Mouse (Mus musculus) kidney, embryonic 15.5 days (tissue): ENCODE data around the gene Gsdmc4. TPM values are rescaled to one million over a fixed set of nuclear protein-coding genes. Genes with fewer than 3 reads are reported as not detected.
A peak's percentile ranks its signal among the peaks of the same experiment; 100 is the strongest.
"Not testable (repeated sequence)": the region's sequence is repeated elsewhere in the genome, so short reads cannot be mapped to it uniquely, and the experiment has no call there.

Source experiments
- ATAC-seq: fragments of 200-750 bp; cut with Nextera tagmentation; replicated peaks from 2 replicates; pipeline ENCODE4 v1.8.0; 2017; ENCODE audit warnings: moderate TSS enrichment; ENCODE audit not compliant: low FRiP score
- H3K27ac ChIP-seq: fragments of 300-500 bp; sonication (generic); 2 replicates; pipeline ENCODE4 v1.5.1; 2015; ENCODE audit warnings: mild to moderate bottlenecking, inconsistent platforms
- H3K27me3 ChIP-seq: fragments of 300-500 bp; sonication (generic); 2 replicates; pipeline ENCODE4 v1.6.1; 2015; ENCODE audit warnings: inconsistent platforms
- H3K36me3 ChIP-seq: fragments of 300-500 bp; sonication (generic); 2 replicates; pipeline ENCODE4 v1.6.1; 2015; ENCODE audit warnings: inconsistent platforms
- H3K4me1 ChIP-seq: fragments of 300-500 bp; sonication (generic); 2 replicates; pipeline ENCODE4 v1.6.1; 2015; ENCODE audit warnings: inconsistent platforms
- H3K4me2 ChIP-seq: fragments of 300-500 bp; sonication (generic); 2 replicates; pipeline ENCODE4 v1.6.1; 2015; ENCODE audit warnings: moderate library complexity, mild to moderate bottlenecking, inconsistent platforms
- H3K4me3 ChIP-seq: fragments of 300-500 bp; sonication (generic); replicated peaks from 2 replicates; pipeline ENCODE4 v1.5.1; 2015; ENCODE audit warnings: mild to moderate bottlenecking, inconsistent platforms
- H3K9ac ChIP-seq: fragments of 300-500 bp; sonication (generic); 2 replicates; pipeline ENCODE4 v1.6.1; 2015; ENCODE audit warnings: mild to moderate bottlenecking, inconsistent platforms
- H3K9me3 ChIP-seq: fragments of 300-500 bp; sonication (generic); replicated peaks from 2 replicates; pipeline ENCODE4 v1.6.1; 2016; ENCODE audit warnings: inconsistent platforms
- WGBS: fragments of 180-500 bp; shearing (Covaris S2); methylation state at CpG from one replicate; pipeline ENCODE4 v1.1.7; 2015; ENCODE audit warnings: mixed read lengths; 5-methylcytosine and 5-hydroxymethylcytosine counted together
- polyA plus RNA-seq: library from polyadenylated mRNA; unstranded; fragments of >200 nt; fragmentation: Nextera tagmentation; extraction: Ambion mirVana; gene quantifications from 2 replicates; pipeline ENCODE4 v1.2.1, GENCODE M21; 2015

Gene Gsdmc4
- polyA plus RNA-seq = 0.09 and 0.58 TPM in 2 replicates

GRCm38 (mm10) chr15:63912197-63912596 lies at the start of gene Gsdmc4:
Gsdmc4 (minus strand) TSS chr15:63912297.
- WGBS = 94% methylated on average over 2 of the region's 2 CpGs
- H3K27me3 ChIP-seq, ATAC-seq, H3K9me3 ChIP-seq, H3K36me3 ChIP-seq, H3K4me2 ChIP-seq, H3K4me1 ChIP-seq, H3K9ac ChIP-seq, H3K4me3 ChIP-seq, H3K27ac ChIP-seq: not testable (repeated sequence)

- Histone ChIP-seq H3K4me3 (no peak overlapping the region), H3K9me3 (no peaks in the 10 kb centered on the region), H3K27ac (no peak overlapping the region), H3K36me3 (no peaks in the 10 kb centered on the region), H3K4me1 (no peaks in the 10 kb centered on the region), H3K4me2 (no peak overlapping the region), H3K27me3 (no peaks in the 10 kb centered on the region), H3K9ac (no peak overlapping the region)
- ATAC-seq = no peak
- WGBS = 95% methylated on average over 2 of the region's 2 CpGs
These were observed 48.4 kb upstream of the Gsdmc4 start for GRCm38 (mm10) chr15:63960542-63960941.

GRCm38 (mm10) chr15:63957553-63957952 lies 45.5 kb upstream of the Gsdmc4 start:
- H3K9me3 ChIP-seq = no peaks in the 10 kb centered on the region
- no peak overlapping the region for H3K27ac ChIP-seq
- no peak for ATAC-seq
- H3K27me3 ChIP-seq = no peaks in the 10 kb centered on the region
- H3K4me2 ChIP-seq = no peak overlapping the region
- no peaks in the 10 kb centered on the region for H3K4me1 ChIP-seq
- no peak overlapping the region for H3K9ac ChIP-seq
- no peaks in the 10 kb centered on the region for H3K36me3 ChIP-seq
- H3K4me3 ChIP-seq = no peak overlapping the region

GRCm38 (mm10) chr15:63953256-63953655 lies 41.2 kb upstream of the Gsdmc4 start:
- no peak overlapping the region for H3K27ac ChIP-seq
- no peak for ATAC-seq
- WGBS = 77% methylated on average over 4 of the region's 4 CpGs
- no peak overlapping the region for H3K9ac ChIP-seq
- H3K27me3 ChIP-seq = no peaks in the 10 kb centered on the region
- H3K9me3 ChIP-seq = no peaks in the 10 kb centered on the region
- H3K4me1 ChIP-seq = no peaks in the 10 kb centered on the region
- H3K36me3 ChIP-seq = peaks cover 5% of the 10 kb centered on the region
- no peak overlapping the region for H3K4me2 ChIP-seq
- H3K4me3 ChIP-seq = no peak overlapping the region

- no peak overlapping the region for H3K9ac ChIP-seq
- H3K27me3 ChIP-seq = no peaks in the 10 kb centered on the region
- no peaks in the 10 kb centered on the region for H3K4me1 ChIP-seq
- 76% methylated on average over 1 of the region's 1 CpGs for WGBS
- H3K4me2 ChIP-seq = no peak overlapping the region
- H3K4me3 ChIP-seq = no peak overlapping the region
- H3K36me3 ChIP-seq = peaks cover 45% of the 10 kb centered on the region
- H3K9me3 ChIP-seq = no peaks in the 10 kb centered on the region
- no peak for ATAC-seq
- H3K27ac ChIP-seq = no peak overlapping the region
These were observed 29.1 kb upstream of the Gsdmc4 start for GRCm38 (mm10) chr15:63941221-63941620.

- no peak overlapping the region for H3K4me3 ChIP-seq
- 91% methylated on average over 1 of the region's 1 CpGs for WGBS
These were observed 20.6 kb upstream of the Gsdmc4 start for GRCm38 (mm10) chr15:63932656-63933055.

GRCm38 (mm10) chr15:63931404-63931803 lies 19.3 kb upstream of the Gsdmc4 start:
- ATAC-seq = no peak
- Histone ChIP-seq H3K4me2 (no peak overlapping the region), H3K9ac (no peak overlapping the region), H3K27me3 (no peaks in the 10 kb centered on the region), H3K4me1 (no peaks in the 10 kb centered on the region), H3K4me3 (no peak overlapping the region), H3K27ac (no peak overlapping the region), H3K9me3 (no peaks in the 10 kb centered on the region), H3K36me3 (peaks cover 50% of the 10 kb centered on the region)
- WGBS = 90% methylated on average over 1 of the region's 1 CpGs

More at GRCm38 (mm10) chr15:63932656-63933055, 20.6 kb upstream of the Gsdmc4 start:
- Histone ChIP-seq H3K27ac (no peak overlapping the region), H3K9ac (no peak overlapping the region), H3K27me3 (no peaks in the 10 kb centered on the region), H3K9me3 (no peaks in the 10 kb centered on the region), H3K4me2 (no peak overlapping the region), H3K36me3 (peaks cover 57% of the 10 kb centered on the region), H3K4me1 (no peaks in the 10 kb centered on the region)
- ATAC-seq = no peak

GRCm38 (mm10) chr15:63930107-63931041 lies 18.3 kb upstream of the Gsdmc4 start:
- Histone ChIP-seq H3K27me3 (no peaks in the 10 kb centered on the region), H3K36me3 (peaks cover 44% of the 10 kb centered on the region), H3K4me3 (no peak overlapping the region), H3K4me2 (no peak overlapping the region), H3K9ac (no peak overlapping the region), H3K4me1 (no peaks in the 10 kb centered on the region), H3K9me3 (no peaks in the 10 kb centered on the region), H3K27ac (no peak overlapping the region)
- ATAC-seq = peak; percentile 74
- WGBS = 61% methylated on average over 18 of the region's 18 CpGs

- ATAC-seq = no peak
- Histone ChIP-seq H3K9me3 (no peaks in the 10 kb centered on the region), H3K36me3 (peaks cover 20% of the 10 kb centered on the region), H3K27me3 (no peaks in the 10 kb centered on the region), H3K4me3 (no peak overlapping the region), H3K9ac (no peak overlapping the region), H3K4me2 (no peak overlapping the region), H3K27ac (no peak overlapping the region), H3K4me1 (peaks cover 5% of the 10 kb centered on the region)
- 92% methylated on average over 3 of the region's 3 CpGs for WGBS
These were observed 14.1 kb upstream of the Gsdmc4 start for GRCm38 (mm10) chr15:63926201-63926600.

GRCm38 (mm10) chr15:63924484-63924883 lies 12.4 kb upstream of the Gsdmc4 start:
- H3K4me1 ChIP-seq = peaks cover 5% of the 10 kb centered on the region
- H3K4me3 ChIP-seq = no peak overlapping the region
- ATAC-seq = peak; percentile 43
- H3K9ac ChIP-seq = no peak overlapping the region
- no peak overlapping the region for H3K27ac ChIP-seq
- no peak overlapping the region for H3K4me2 ChIP-seq
- peaks cover 9% of the 10 kb centered on the region for H3K36me3 ChIP-seq
- 91% methylated on average over 1 of the region's 1 CpGs for WGBS
- no peaks in the 10 kb centered on the region for H3K9me3 ChIP-seq
- H3K27me3 ChIP-seq = no peaks in the 10 kb centered on the region

GRCm38 (mm10) chr15:63921618-63922017 lies 9.5 kb upstream of the Gsdmc4 start:
- not testable (repeated sequence) for H3K9me3 ChIP-seq, H3K4me2 ChIP-seq, H3K27ac ChIP-seq, H3K4me3 ChIP-seq, ATAC-seq, H3K4me1 ChIP-seq, H3K27me3 ChIP-seq, H3K36me3 ChIP-seq, H3K9ac ChIP-seq
- WGBS = 6% methylated on average over 2 of the region's 5 CpGs

- not testable (repeated sequence) for H3K27ac ChIP-seq, H3K4me2 ChIP-seq, H3K27me3 ChIP-seq, H3K4me3 ChIP-seq, ATAC-seq, H3K9ac ChIP-seq, H3K4me1 ChIP-seq, H3K36me3 ChIP-seq, H3K9me3 ChIP-seq
- WGBS = 71% methylated on average over 2 of the region's 2 CpGs
These were observed 7.6 kb upstream of the Gsdmc4 start for GRCm38 (mm10) chr15:63919728-63920127.
